Mouse (Mus musculus) forebrain, postnatal 0 days (tissue): ENCODE measurements at regions not wholly inside any gene's neighbourhood (a gene's known extent, or its start where the extent isn't known, plus 50 kb on each side); places are given as distances from the start of the nearest gene placed in this dataset.

Experiments used
- ATAC-seq: fragments of 200-750 bp; cut with Nextera tagmentation; 2 replicates; pipeline ENCODE4 v1.8.0; 2017; ENCODE audit warnings: mild to moderate bottlenecking, moderate library complexity
- DNase-seq: peaks from one replicate; pipeline ENCODE4 v3.0.0-alpha.2; 2015
- H3K27ac ChIP-seq: fragments of 300-500 bp; sonication (generic); 2 replicates; pipeline ENCODE4 v1.5.1; 2014; ENCODE audit warnings: low read depth, mild to moderate bottlenecking, antibody characterized with exemption, low read length, moderate library complexity, mixed read lengths
- H3K27me3 ChIP-seq: fragments of 300-500 bp; sonication (generic); 2 replicates; pipeline ENCODE4 v1.6.1; 2014; ENCODE audit warnings: mild to moderate bottlenecking, low read length, mixed read lengths; ENCODE audit not compliant: insufficient read depth
- H3K36me3 ChIP-seq: fragments of 300-500 bp; sonication (generic); 2 replicates; pipeline ENCODE4 v1.6.1; 2014; ENCODE audit warnings: mild to moderate bottlenecking, moderate library complexity; ENCODE audit not compliant: insufficient read depth
- H3K4me1 ChIP-seq: fragments of 300-500 bp; sonication (generic); 2 replicates; pipeline ENCODE4 v1.6.1; 2014; ENCODE audit warnings: antibody characterized with exemption; ENCODE audit not compliant: insufficient read depth
- H3K4me2 ChIP-seq: fragments of 300-500 bp; sonication (generic); 2 replicates; pipeline ENCODE4 v1.6.1; 2014; ENCODE audit warnings: low read depth, mild to moderate bottlenecking, moderate library complexity
- H3K4me3 ChIP-seq: fragments of 300-500 bp; sonication (generic); 2 replicates; pipeline ENCODE4 v1.5.1; 2014; ENCODE audit warnings: low read depth, low read length, mixed read lengths
- H3K9ac ChIP-seq: fragments of 300-500 bp; sonication (generic); 2 replicates; pipeline ENCODE4 v1.6.1; 2014; ENCODE audit warnings: mild to moderate bottlenecking
- H3K9me3 ChIP-seq: fragments of 300-500 bp; sonication (generic); 2 replicates; pipeline ENCODE4 v1.6.1; 2016; ENCODE audit warnings: low read length
- CTCF ChIP-seq: sonication (generic); IDR thresholded peaks from 2 replicates; pipeline ENCODE4 v1.5.1; 2016; ENCODE audit warnings: antibody characterized with exemption, control low read depth, low read depth
- WGBS: fragments of 180-500 bp; shearing (Covaris S2); extraction: QIAGEN DNeasy Blood & Tissue Kit; methylation state at CpG from one replicate; pipeline ENCODE4 v1.1.7; 2014; 5-methylcytosine and 5-hydroxymethylcytosine counted together

GRCm38 (mm10) chr4:5486786-5487185 is 693.6 kb upstream of the Impad1 start:
- 92% methylated on average over 2 of the region's 2 CpGs for WGBS

GRCm38 (mm10) chr4:5471891-5472558 is 678.9 kb upstream of the Impad1 start:
- WGBS, result 25% methylated on average over 3 of the region's 3 CpGs
- no peaks in the 10 kb centered on the region for H3K9me3 ChIP-seq

More at GRCm38 (mm10) chr4:5486786-5487185, 693.6 kb upstream of the Impad1 start:
- H3K4me3 ChIP-seq, result no peak overlapping the region
- ATAC-seq (no peak), DNase-seq (no peak)
- no peak overlapping the region for H3K27ac ChIP-seq
- H3K4me2 ChIP-seq, result no peak overlapping the region
- no peaks in the 10 kb centered on the region for H3K9me3 ChIP-seq
- no peaks in the 10 kb centered on the region for H3K4me1 ChIP-seq
- no peaks in the 10 kb centered on the region for H3K27me3 ChIP-seq
- no peaks in the 10 kb centered on the region for H3K36me3 ChIP-seq
- no peak overlapping the region for H3K9ac ChIP-seq
- TF ChIP-seq CTCF, result no peak

GRCm38 (mm10) chr4:5459028-5459695 is 666.0 kb upstream of the Impad1 start:
- no peak overlapping the region for H3K4me3 ChIP-seq
- no peak overlapping the region for H3K4me2 ChIP-seq
- H3K27me3 ChIP-seq, result no peaks in the 10 kb centered on the region
- DNase-seq, result no peak
- ATAC-seq, result no peak
- H3K9me3 ChIP-seq, result no peaks in the 10 kb centered on the region
- H3K9ac ChIP-seq, result no peak overlapping the region
- H3K36me3 ChIP-seq, result no peaks in the 10 kb centered on the region
- no peak overlapping the region for H3K27ac ChIP-seq
- no peak for TF ChIP-seq CTCF
- no peaks in the 10 kb centered on the region for H3K4me1 ChIP-seq

More at GRCm38 (mm10) chr4:5471891-5472558, 678.9 kb upstream of the Impad1 start:
- no peaks in the 10 kb centered on the region for H3K36me3 ChIP-seq
- no peak for TF ChIP-seq CTCF
- H3K27ac ChIP-seq, result no peak overlapping the region
- no peaks in the 10 kb centered on the region for H3K4me1 ChIP-seq
- H3K4me2 ChIP-seq, result no peak overlapping the region
- no peak overlapping the region for H3K9ac ChIP-seq
- ATAC-seq (no peak), DNase-seq (no peak)
- no peaks in the 10 kb centered on the region for H3K27me3 ChIP-seq
- no peak overlapping the region for H3K4me3 ChIP-seq

- H3K9ac ChIP-seq, result no peak overlapping the region
- H3K27ac ChIP-seq, result no peak overlapping the region
- TF ChIP-seq CTCF, result no peak
- no peak overlapping the region for H3K4me2 ChIP-seq
- no peak overlapping the region for H3K4me3 ChIP-seq
- H3K36me3 ChIP-seq, result no peaks in the 10 kb centered on the region
- H3K4me1 ChIP-seq, result no peaks in the 10 kb centered on the region
- H3K27me3 ChIP-seq, result no peaks in the 10 kb centered on the region
- DNase-seq (no peak), ATAC-seq (no peak)
- no peaks in the 10 kb centered on the region for H3K9me3 ChIP-seq
- 96% methylated on average over 6 of the region's 6 CpGs for WGBS
These were observed 657.3 kb upstream of the Impad1 start for GRCm38 (mm10) chr4:5450417-5450816.

- 38% methylated on average over 2 of the region's 2 CpGs for WGBS
- Histone ChIP-seq H3K36me3 (no peaks in the 10 kb centered on the region), H3K27me3 (no peaks in the 10 kb centered on the region), H3K27ac (no peak overlapping the region), H3K4me1 (no peaks in the 10 kb centered on the region), H3K4me3 (no peak overlapping the region), H3K9ac (no peak overlapping the region), H3K4me2 (no peak overlapping the region), H3K9me3 (no peaks in the 10 kb centered on the region)
- DNase-seq (no peak), ATAC-seq (no peak)
- TF ChIP-seq CTCF, result no peak
These were observed 648.3 kb upstream of the Impad1 start for GRCm38 (mm10) chr4:5441339-5442019.

- DNase-seq, result no peak
- whole genome bisulfite sequencing, result 21% methylated on average over 3 of the region's 3 CpGs
These were observed 643.9 kb upstream of the Impad1 start for GRCm38 (mm10) chr4:5437076-5437475.

More at GRCm38 (mm10) chr4:5437076-5437475, 643.9 kb upstream of the Impad1 start:
- H3K36me3 ChIP-seq, result no peaks in the 10 kb centered on the region
- no peak overlapping the region for H3K4me2 ChIP-seq
- no peaks in the 10 kb centered on the region for H3K27me3 ChIP-seq
- no peak overlapping the region for H3K27ac ChIP-seq
- H3K9me3 ChIP-seq, result no peaks in the 10 kb centered on the region
- H3K9ac ChIP-seq, result no peak overlapping the region
- no peak for TF ChIP-seq CTCF
- no peak overlapping the region for H3K4me3 ChIP-seq
- ATAC-seq, result no peak
- no peaks in the 10 kb centered on the region for H3K4me1 ChIP-seq
